Mouse (Mus musculus) bone marrow, adult 2 months (tissue): Measurements from ENCODE around the gene Sp1.

Experiments used
- CTCF ChIP-seq: fragments of 200-500 bp; IDR thresholded peaks from 2 replicates; pipeline ENCODE4 v1.5.1; 2011; ENCODE audit warnings: low read length, control low read depth; ENCODE audit not compliant: control insufficient read depth, insufficient read depth
- POLR2A ChIP-seq: fragments of 200-500 bp; IDR thresholded peaks from 2 replicates; pipeline ENCODE4 v1.6.1; 2011; ENCODE audit warnings: low read depth, mild to moderate bottlenecking, control low read depth, low read length, borderline replicate concordance; ENCODE audit not compliant: control insufficient read depth

- no peak for TF ChIP-seq POLR2A
- TF ChIP-seq CTCF, result no peak
Measured at GRCm38 (mm10) chr15:102460971-102461370, 55.0 kb downstream of the Sp1 start.
